Mouse (Mus musculus) cerebellum, adult 9-10 months (tissue): ENCODE measurements around the gene Mon1a.

Source experiments
- DNase-seq: peaks from one replicate; pipeline ENCODE4 v3.0.0; 2022

Mon1a gene

DNA sequence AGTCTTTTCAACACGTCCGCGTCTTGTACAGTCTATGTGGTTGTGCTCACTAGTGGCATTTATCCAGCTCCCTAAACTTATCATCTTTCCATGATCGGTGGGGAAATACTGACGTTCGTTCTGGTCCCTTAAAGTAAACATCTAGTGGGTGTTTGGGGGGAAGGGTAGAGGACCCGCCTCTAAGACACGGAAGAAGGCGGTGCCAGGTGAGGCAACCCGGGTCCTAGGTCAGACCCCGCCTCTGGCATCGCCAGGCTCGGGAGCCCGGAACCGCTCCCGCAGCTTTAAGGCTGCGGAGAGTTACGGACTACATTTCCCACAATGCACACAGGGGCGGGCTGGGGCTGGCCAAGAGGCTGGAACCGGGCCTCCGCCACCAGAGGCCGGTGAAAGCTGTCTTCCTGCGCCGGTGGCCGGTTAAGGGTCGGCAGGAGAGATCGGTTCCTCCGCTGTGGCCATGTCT is at the start of gene Mon1a:
TSS of gene Mon1a (plus strand) at position 348 of the 463 bp plus-strand sequence.
- peak; percentile 93 for DNase-seq

DNA sequence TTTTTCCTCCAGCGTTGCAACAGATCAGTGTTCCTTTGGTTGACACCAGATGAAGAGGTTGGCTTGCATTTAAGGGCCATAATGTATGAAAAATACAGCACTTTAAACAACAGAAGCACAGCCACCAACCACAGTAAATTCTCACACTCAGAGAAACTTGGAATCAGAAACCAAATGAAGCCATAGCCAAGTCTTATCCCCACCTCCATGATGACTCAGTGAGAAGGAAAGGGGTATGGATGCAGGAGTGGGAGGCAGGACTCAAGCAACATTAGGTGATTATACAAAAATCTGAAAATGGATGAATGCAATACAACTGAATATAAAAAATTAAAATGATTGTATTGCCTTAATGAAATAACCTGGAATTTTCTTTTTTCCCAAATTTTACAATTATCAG is 49.1 kb upstream of the Mon1a start:
- DNase-seq = no peak

DNA sequence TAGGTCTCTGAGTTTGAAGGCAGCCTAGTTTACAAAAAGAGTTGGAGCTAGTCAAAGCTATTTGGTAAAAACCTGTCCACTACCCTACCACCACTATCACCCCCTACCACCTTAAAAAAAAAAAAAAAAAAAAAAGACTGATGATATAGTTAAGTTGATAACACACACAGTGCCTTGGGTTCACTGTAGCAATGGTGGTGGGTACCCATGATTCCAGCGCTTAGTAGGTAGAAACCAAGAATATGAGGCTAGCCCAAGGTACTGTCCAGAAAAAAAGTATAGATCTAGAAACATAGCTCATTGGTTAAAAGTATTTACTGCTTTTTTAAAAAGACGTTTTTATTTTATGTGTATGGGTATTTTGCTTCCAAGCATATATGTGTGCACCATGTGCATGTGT is 45.2 kb upstream of the Mon1a start:
- DNase-seq = no peak

DNA sequence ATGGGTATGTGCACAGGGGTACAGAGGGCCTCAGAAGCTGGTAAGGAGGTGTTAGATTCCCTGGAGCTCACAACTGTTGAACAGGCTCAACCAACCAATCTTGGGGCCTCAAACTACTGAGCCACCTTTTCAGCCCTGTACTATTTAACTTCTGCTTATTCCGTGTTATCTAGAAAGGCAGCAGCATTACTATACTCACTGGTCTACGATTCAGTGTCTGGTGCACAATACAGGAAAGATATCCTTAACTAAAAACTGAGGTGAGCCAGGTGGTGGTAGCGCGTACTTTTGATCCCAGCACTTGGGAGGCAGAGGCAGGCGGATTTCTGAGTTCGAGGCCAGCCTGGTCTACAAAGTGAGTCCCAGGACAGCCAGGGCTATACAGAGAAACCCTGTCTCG is 39.0 kb upstream of the Mon1a start:
- no peak for DNase-seq

DNA sequence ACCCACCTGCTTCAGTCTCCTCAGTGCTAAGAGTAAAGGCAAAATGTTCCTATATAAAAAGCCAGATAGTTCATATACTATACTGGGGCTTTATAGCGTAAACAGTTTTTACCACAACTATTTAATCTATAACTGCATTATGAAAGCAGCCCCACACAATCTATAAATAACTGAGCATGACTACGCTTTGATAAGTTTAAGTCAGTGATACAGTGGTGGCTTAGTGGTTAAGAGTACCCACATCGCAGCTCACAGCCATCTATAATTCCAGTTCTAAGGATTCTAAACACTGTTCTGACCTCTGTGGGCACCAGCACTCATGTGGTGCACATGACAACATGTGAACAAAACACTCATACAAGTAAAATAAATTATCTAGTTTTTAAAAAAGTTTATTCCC is 29.6 kb upstream of the Mon1a start:
- no peak for DNase-seq

DNA sequence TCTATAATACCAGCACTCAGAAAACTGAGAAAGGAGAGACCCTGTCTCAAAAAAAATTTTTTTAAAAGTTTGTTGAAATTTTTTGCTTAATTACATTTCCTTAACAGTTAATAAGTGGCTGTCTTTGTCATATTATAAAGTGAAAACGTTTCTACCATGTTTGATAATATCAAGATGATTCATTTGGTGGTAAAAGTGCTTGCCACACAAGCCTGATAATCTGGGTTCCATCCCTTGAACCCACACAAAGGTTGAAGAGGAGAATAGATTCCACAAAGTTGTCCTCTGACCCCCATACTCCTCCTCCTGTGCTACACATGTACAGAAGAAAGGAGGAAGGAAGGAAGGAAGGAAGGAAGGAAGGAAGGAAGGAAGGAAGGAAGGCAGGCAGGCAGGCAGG is 23.5 kb upstream of the Mon1a start:
- no peak for DNase-seq

DNA sequence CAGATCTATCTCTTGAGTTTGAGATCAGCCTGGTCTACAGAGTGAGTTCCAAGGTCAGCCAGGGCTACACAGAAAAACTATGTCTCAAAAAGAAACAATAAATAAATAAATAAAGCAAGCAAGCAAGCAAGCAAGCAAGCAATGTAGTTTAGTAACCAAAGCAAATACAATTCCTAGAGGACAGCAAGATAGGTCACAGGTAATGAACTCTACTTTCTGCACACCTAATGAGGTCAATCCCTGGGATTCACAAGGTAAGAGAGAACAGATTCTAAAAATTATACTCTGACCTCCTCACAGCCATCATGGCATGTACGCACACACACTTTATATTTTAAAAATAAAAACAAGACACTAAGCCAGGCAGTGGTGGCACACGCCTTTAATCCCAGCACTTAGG is 21.9 kb upstream of the Mon1a start:
- no peak for DNase-seq

DNA sequence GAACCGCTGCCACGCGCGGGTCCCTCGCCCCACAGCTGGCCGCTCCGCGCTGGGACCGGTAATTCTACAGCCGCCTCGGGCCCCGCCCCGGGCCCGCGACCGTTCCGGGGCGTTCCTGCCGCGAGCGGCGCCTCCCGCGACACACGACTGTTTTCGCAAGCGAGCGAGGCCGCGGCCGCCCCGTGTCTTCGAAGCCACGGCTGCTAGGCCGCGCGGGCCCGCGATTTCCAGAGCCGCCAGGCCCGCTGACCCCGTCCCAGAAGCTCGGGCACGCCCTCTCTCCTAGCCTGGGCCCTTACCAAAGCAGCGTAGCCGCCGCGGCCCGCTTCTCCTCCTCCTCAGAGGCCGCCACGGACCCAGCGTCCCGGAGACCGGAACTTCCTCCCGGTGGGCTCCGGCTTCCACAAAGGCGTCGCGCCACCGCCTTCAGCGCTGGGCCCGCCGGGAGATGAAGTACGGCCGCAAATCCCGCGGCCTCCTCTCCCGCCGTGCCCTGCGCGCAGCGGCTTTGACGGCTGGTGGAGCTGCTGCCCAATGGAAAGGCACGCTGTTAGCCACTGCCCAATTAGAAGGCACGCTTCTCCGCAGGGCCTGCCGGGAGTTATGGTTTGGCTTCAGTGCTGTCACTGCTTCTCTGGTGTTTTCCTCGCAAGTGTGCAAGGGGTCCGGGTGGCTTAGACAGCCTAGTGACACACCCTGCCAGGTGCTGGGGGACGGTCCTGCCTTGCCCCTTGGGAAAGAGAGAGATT is 15.4 kb upstream of the Mon1a start:
- peak; percentile 94 for DNase-seq

DNA sequence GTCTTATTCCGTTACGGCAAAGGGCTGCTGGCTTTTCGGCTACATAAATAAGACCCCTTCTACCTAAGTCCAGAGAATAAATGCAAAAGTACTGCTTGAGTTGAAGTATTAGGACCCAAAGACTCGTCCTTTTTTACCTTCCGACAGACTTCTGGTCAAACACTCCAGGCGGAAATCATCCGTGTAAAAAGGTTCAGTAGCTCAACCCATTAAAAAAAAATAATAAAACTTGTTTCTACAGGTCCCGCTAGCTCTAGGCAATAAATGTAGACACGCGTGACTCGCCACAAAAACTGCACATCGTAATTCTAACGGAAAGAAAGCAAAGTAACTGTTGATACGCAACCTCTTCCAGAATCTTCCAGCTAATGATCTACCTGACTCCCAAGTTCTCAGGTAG is 14.8 kb upstream of the Mon1a start, which contains the start of gene Rbm6:
TSS of gene Rbm6 (minus strand) at position 101 of the 400 bp plus-strand sequence.
- DNase-seq = no peak

DNA sequence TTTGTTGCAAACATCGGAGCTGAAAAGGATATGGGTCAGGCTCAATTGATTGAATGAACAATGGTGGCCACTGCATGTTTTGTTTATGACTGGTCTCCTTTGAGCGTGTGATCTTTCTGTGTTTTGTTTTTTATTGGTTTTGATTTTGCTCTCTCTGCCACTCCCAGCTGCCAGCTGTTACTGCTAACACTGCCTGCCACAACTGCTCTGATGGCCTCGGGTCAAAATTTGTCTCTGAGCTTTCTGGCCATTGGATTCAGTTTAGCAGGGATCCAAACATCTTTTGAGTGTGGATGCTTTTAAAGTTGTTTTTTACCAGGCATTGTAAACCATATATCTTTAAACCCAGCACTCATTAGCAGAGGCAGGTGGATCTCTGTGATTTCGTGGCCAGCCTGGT is 7.5 kb upstream of the Mon1a start:
- DNase-seq = no peak

DNA sequence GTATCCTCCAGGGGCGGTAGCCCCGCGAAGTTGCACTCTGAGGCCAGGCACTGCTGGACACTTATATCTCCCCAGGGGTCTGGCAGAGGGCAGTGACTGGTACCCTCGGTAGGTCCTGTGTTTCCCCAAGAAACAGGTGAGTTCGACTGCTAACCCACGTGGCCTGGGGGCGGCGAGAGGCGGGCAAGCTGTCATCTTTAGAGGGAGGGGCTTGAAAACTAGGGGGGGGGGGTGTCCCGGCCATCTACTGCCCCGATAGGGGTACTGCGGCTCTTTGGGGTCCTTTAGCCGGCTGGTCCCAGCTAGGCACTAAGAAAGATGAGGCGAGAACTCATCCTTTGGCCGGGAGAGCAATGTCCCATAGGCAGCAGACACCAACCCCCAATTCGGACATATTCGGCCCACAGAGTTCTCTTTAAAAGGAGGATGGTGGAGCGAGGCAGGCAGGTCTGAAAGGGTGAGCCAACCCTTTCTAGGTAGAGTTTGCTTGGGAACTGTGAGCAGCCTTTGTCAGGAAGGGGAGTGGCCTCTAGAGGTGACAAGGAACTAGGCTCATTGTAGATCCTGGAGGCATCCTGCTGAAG is 408 bp downstream of the Mon1a start:
- peak; percentile 63 for DNase-seq

DNA sequence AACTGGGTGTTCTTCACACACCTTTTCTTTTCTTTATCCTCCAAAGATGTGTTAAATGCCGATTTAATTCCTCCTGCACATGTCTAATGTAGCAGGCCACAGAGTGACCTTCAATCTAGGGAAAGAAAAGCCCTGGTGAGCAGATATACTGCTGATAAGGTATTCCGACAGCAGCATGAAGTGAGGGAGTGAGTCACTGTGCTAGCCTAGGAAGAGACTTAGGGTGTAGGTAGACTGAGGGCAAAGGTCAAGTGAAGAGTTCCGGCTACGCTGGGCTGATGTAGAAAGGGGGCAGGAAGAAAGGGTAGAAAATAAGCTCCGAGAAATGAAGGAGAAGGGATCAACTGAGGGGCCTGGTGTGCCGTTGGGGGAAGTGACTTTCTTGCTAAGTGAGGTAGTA is 2.3 kb downstream of the Mon1a start:
- no peak for DNase-seq

DNA sequence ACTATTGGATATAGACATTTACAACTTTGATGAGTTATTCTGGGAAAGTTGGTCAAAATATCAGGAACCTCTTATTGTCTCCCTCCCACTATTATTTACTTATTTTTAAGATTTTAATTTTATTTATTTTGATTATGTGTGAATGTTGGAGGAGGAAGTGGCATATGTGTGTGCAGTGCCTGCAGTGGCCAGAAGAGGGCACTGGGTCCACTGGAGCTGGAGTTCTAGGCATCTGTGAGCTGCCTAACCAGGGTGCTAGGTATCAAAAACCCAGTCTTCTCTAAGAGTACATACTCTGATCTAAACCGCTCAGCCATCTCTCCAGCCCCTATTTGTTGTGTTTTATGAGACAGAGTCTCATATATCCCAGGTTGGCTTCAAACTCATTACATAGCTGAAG is 3.1 kb downstream of the Mon1a start:
- DNase-seq = no peak

DNA sequence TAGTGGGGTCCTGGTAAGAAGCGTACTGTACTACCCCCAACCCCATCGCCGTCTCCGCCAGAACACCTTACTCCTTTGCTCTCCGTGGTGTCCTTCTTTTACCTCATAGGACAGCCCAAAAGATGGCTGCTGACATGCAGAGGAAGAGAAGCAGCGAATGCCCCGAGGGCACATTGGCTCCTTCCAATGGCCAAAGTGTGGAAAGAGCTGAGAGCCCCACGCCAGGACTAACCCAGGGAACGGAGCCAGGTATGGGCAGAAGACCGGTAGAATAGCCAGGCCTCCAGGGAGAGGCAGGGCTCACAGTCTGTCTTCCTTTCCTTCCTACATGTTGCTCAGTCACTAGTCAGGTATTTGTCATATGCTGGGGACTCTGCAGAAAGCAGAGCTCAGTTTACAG is 10.6 kb downstream of the Mon1a start:
- no peak for DNase-seq

DNA sequence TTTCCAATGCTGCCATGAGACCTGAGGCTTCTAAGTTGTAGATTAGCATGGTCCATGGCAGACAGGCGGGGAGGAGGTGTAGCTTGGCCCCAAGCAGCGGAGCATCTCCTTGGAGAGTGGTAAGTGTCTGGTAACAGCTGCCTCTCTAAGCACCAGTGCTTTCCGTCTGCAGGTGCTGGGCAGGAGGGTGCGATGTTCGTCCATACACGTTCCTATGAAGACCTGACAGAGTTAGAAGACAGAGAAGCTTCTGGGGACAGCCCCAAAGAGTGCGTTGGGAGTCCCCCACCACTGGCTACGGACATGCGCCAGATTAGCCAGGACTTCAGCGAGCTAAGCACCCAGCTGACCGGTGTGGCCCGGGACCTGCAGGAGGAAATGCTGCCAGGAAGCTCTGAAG is 11.9 kb downstream of the Mon1a start:
- DNase-seq = peak; percentile 26

DNA sequence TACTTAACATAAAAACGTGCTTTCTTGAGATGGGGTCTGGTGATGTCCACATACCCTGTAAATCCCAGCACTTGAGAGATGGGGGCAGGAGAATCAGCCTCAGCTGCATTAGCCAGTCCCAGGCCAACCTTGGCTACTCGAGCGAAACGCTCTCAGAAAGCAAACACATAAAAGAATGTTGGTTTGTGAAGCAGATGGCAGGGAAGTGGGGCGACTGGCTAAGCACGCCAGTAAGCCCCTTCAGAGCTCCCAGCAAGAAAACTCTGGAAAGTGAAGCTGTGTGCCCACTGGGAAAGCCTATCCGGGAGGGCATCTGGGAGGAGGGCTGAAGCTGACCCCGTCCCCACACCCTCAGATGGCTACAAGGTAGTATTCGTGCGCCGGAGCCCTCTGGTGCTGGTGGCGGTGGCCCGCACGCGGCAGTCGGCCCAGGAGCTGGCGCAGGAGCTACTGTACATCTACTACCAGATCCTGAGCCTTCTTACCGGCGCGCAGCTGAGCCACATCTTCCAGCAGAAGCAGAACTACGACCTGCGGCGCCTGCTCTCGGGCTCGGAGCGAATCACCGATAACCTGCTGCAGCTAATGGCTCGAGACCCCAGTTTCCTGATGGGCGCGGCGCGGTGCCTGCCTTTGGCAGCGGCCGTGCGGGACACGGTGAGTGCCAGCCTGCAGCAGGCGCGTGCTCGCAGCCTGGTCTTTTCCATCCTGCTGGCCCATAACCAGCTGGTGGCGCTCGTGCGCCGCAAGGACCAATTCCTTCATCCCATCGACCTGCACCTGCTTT is 13.1 kb downstream of the Mon1a start:
- DNase-seq = peak; percentile 95

DNA sequence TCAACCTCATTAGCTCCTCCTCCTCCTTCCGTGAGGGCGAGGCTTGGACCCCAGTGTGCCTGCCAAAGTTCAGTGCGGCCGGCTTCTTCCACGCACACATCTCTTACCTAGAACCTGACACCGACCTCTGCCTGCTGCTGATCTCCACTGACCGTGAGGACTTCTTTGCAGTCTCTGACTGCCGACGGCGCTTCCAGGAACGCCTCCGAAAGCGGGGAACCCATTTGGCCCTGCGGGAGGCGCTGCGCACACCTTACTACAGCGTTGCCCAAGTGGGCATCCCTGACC is 13.6 kb downstream of the Mon1a start:
- DNase-seq = no peak

DNA sequence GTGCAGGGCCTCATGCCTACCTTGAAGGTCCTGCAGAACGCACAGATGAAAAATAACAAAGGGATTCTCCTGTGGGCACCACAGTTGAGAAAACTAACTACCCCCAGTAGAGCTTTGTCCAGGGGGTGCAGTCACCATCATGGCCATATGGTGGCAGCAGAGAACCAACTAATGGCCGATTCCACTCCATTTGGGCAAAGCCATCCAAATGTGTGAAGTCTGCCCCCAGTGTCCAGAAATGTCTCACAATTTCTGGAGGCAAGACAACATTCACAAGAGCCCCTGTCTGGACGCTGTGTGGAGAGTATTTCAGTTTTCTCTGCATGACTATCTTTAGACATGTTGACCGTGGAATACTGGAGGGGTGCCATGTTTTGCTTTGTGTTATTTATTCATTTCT is 16.8 kb downstream of the Mon1a start:
- DNase-seq = peak; percentile 90

DNA sequence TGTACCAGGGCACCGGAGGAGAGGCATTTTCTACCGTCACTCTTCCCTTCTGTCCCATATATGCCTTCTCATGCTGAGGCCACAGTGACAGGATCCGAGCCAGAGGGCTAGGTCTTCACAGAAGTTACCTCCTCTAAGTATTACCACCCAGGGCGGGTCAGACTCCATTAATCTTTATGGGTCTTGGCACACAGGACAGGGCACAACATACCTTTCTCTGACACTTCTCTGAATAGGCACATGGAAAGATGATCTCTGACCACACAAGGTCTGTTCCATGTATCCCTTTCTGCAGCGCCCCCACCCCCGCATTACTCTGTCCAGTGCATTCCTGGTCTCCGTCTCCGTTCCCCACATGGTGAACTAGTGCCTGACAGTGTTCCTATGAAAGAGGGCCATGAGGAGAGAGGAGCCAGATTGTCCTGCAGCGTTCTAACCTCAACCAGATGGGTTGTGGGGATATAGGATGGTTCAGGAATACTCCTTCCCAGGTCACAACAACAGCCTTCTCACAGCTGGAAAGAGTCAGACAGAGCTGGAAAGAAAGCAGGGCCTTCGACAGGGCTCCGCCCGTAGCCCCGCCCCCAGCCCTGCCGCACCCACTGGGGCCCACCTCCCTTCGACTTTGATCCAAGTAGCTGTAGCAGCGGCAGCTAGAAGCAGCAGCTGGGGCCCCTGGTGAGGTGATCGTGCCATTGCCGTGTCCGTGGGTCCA is 18.5 kb downstream of the Mon1a start, which contains the start of gene Mst1r:
TSS of gene Mst1r (plus strand) at position 622 of the 715 bp plus-strand sequence.
- no peak for DNase-seq

DNA sequence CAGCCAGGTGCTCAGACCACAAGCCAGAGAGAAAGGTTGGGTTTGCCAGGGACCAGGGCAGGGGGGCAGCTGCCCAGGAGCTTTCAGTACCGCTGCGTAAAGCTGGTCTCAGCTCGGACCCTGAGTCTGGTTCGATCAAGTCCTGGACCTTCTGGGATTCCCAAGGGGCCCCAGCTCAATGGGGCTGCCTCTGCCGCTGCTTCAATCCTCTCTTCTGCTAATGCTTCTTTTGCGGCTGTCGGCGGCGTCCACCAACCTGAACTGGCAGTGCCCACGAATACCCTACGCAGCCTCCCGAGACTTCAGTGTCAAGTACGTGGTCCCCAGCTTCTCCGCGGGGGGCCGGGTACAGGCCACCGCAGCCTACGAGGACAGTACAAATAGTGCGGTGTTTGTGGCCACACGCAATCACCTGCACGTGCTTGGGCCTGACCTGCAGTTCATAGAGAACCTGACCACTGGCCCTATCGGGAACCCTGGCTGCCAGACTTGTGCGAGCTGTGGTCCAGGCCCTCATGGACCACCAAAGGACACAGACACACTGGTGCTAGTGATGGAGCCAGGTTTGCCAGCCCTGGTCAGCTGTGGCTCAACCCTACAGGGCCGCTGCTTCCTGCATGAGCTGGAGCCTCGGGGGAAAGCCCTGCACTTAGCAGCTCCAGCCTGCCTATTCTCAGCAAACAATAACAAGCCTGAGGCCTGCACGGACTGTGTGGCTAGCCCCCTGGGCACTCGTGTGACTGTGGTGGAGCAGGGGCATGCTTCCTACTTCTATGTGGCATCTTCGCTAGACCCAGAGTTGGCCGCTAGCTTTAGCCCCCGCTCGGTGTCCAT is 19.2 kb downstream of the Mon1a start:
- DNase-seq = no peak

DNA sequence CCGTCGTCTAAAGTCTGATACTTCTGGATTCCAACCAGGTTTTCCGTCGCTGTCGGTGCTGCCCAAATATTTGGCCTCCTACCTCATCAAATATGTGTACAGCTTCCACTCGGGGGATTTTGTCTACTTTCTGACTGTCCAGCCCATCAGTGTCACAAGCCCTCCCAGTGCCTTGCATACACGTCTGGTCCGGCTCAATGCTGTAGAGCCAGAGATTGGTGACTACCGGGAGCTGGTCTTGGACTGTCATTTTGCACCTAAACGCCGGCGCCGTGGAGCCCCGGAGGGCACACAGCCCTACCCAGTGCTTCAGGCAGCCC is 19.8 kb downstream of the Mon1a start:
- no peak for DNase-seq

DNA sequence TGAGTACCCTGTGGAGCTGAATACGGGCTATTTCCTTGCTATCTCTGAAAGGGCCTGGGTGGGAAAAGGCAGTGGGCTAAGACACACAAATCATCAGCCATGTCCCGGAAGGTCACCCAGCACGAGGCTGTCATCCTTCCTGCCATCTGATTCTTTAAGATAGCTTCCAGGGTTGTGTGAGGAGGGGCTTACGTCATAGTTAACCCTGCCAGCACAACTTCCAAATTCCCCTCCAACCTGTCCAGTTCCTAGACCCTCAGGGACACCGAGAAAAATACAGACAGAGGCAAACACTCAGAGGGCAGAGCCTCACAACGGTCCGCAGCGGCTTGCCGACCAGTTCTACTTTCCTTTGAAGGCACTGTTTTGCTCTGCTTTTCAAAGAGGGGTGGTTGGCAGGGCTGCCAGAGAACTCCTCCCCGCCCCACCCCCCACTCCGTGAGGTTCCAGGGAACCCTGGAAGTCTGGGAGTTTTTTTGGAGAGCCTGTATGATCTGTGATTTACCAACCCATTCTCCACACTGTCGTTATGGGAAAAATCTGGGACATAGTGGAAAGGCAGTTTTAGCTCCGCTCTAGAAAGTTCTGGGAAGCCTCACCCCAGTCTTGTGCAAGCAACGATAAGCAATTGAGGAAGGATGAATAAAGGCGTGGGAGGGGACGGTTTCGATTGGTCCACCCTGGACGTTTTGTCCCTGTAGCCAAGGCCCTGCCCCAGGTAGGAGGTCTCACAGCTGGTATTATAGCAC is 20.6 kb downstream of the Mon1a start:
- no peak for DNase-seq
